In the genomic region with DNA sequence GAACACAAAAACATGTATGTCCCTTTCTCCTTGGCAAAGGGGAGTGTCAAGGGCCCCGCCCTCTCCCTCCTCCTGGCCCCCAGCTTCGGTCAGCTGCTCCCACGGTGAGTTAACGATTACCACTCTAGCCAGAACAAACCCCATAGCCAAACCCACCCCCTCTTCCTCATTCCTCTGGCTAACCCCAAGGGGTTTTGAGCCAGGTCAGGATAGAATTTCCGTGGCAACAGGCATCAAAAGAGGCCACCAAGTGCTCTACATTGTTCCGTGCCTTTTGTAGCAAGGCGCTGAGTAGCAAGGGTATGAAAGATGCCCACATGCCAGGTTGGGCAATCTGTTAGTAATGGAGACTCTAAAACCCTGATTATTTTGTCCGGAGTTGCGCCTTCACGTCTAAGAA, we compare ENCODE assay signal across 8 mouse cellular contexts. TPM values are rescaled to one million over a fixed set of nuclear protein-coding genes. Genes with fewer than 3 reads are reported as not detected.
DNase-seq lines count a peak whose midpoint lies in the region; ATAC-seq and TF ChIP-seq lines count a peak whose summit lies in the region.

No protein-coding gene starts in this region.

- peak overlapping the region; percentile 89 for H3K4me3 ChIP-seq in thymus, adult 2 months (ENCODE audit: control insufficient read depth, insufficient read depth, low read length)
- H3K4me3 ChIP-seq in forebrain, embryonic 11.5 days (ENCODE audit: low read depth, low read length), result peak overlapping the region; percentile 90
- H3K4me3 ChIP-seq in midbrain, embryonic 11.5 days (ENCODE audit: low read depth, low read length), result peak overlapping the region; percentile 94

- H3K4me1 ChIP-seq in thymus, adult 2 months (replicated peaks; ENCODE audit: control insufficient read depth, insufficient read depth, low read length), result peaks cover 22% of the 10 kb centered on the region
- H3K4me1 ChIP-seq in forebrain, embryonic 11.5 days (replicated peaks; ENCODE audit: control insufficient read depth, insufficient read depth, low read length), result peaks cover 8% of the 10 kb centered on the region
- H3K4me1 ChIP-seq in midbrain, embryonic 11.5 days (ENCODE audit: control insufficient read depth, insufficient read depth, low read length), result peaks cover 21% of the 10 kb centered on the region

- H3K27me3 ChIP-seq in thymus, adult 2 months (ENCODE audit: control insufficient read depth, insufficient read depth, low read length), result no peaks in the 10 kb centered on the region
- no peaks in the 10 kb centered on the region for H3K27me3 ChIP-seq in forebrain, embryonic 11.5 days (ENCODE audit: control insufficient read depth, insufficient read depth, low read length)
- H3K27me3 ChIP-seq in midbrain, embryonic 11.5 days (ENCODE audit: control insufficient read depth, insufficient read depth, low read length), result no peaks in the 10 kb centered on the region; the same call in 1 of the 2 replicates

- DNase-seq in thymus, adult 2 months, result peak; percentile 16
- DNase-seq in thymus, postnatal 14 days, result no peak
- DNase-seq in forebrain, embryonic 11.5 days (ENCODE audit: low spot score), result no peak
- peak; percentile 53 to 68 for DNase-seq in heart, postnatal 36 days
- peak; percentile 25 to 31 for DNase-seq in layer of hippocampus, postnatal 36 days
- no peak for DNase-seq in midbrain, embryonic 11.5 days (ENCODE audit: low spot score, missing footprints)
- no peak for DNase-seq in urinary bladder, postnatal 25 days (ENCODE audit: low spot score)

- H3K27ac ChIP-seq in thymus, adult 2 months (ENCODE audit: control insufficient read depth, insufficient read depth, low read length), result no peak overlapping the region
- peak overlapping the region; percentile 91 for H3K27ac ChIP-seq in forebrain, embryonic 11.5 days (ENCODE audit: low read depth, low read length)
- H3K27ac ChIP-seq in midbrain, embryonic 11.5 days (ENCODE audit: low read depth, low read length), result peak overlapping the region; percentile 84

- peak overlapping the region; percentile 82 for H3K4me2 ChIP-seq in forebrain, embryonic 11.5 days (ENCODE audit: low read depth, low read length, severe bottlenecking)
- peak overlapping the region; percentile 72 for H3K4me2 ChIP-seq in midbrain, embryonic 11.5 days

- intact Hi-C loops in heart, postnatal 36 days (cut with DNase I), result loop anchor here (10.0 kb wide), 1 partner anchor 179 kb away; the partner anchor contains the start of gene Arpin

- H3K36me3 ChIP-seq in thymus, adult 2 months (ENCODE audit: control insufficient read depth, insufficient read depth, low read length), result no peaks in the 10 kb centered on the region
- H3K36me3 ChIP-seq in forebrain, embryonic 11.5 days (ENCODE audit: control insufficient read depth, insufficient read depth, low read length), result no peaks in the 10 kb centered on the region; the same call in 1 of the 2 replicates
- no peaks in the 10 kb centered on the region for H3K36me3 ChIP-seq in midbrain, embryonic 11.5 days (ENCODE audit: control insufficient read depth, insufficient read depth, low read length)

- WGBS in thymus, adult 2 months, result 11% methylated on average over 10 of the region's 10 CpGs
- WGBS in forebrain, embryonic 11.5 days, result 11% methylated on average over 10 of the region's 10 CpGs
- 11% methylated on average over 10 of the region's 10 CpGs for WGBS in midbrain, embryonic 11.5 days

- ATAC-seq in forebrain, embryonic 11.5 days (replicated peaks; ENCODE audit: low FRiP score), result no peak
- 0 out of 2 replicates have a peak, but pooled peaks have one; percentile 4 for ATAC-seq in midbrain, embryonic 11.5 days (ENCODE audit: low FRiP score)
- no peak for ATAC-seq in CD4-positive, CD25-positive, alpha-beta regulatory T cell, adult 4 months

- no peak for TF ChIP-seq POLR2A in thymus, adult 2 months (IDR thresholded peaks at IDR 0.05; ENCODE audit: control insufficient read depth, extremely low read depth, insufficient read depth, low read length, poor library complexity)

- no peak for TF ChIP-seq CTCF in thymus, adult 2 months (IDR thresholded peaks at IDR 0.05; ENCODE audit: borderline replicate concordance, control insufficient read depth, extremely low read depth, insufficient read depth, low read length, poor library complexity)

- H3K9me3 ChIP-seq in forebrain, embryonic 11.5 days (ENCODE audit: control insufficient read depth, low read length), result no peaks in the 10 kb centered on the region
- H3K9me3 ChIP-seq in midbrain, embryonic 11.5 days (ENCODE audit: control insufficient read depth, low read length), result no peaks in the 10 kb centered on the region

- peak overlapping the region; percentile 98 for H3K9ac ChIP-seq in forebrain, embryonic 11.5 days (ENCODE audit: low read length)
- H3K9ac ChIP-seq in midbrain, embryonic 11.5 days (ENCODE audit: low read length), result peak overlapping the region; percentile 96

RNA-seq across cellular contexts. Expression of gene Idh2, which starts 1.2 kb away (rescaled TPM):
- 168 and 225 TPM in 2 replicates for polyA plus RNA-seq in thymus, adult 2 months (2012; rRNA removed)
- polyA plus RNA-seq in forebrain, embryonic 11.5 days (2014; fragmentation: Nextera tagmentation; extraction: Ambion mirVana), result 403 and 425 TPM in 2 replicates
- 1,000 to 10,000 TPM; 1,714 to 2,029 TPM for total RNA-seq in heart, postnatal 36 days (2021)
- total RNA-seq in layer of hippocampus, postnatal 36 days (2021), result 10 to 100 TPM; 57.6 to 61.5 TPM
- 349 and 357 TPM in 2 replicates for polyA plus RNA-seq in midbrain, embryonic 11.5 days (2014; fragmentation: Nextera tagmentation; extraction: Ambion mirVana)
- polyA plus RNA-seq in CD4-positive, CD25-positive, alpha-beta regulatory T cell, adult 4 months (2017; shearing (Covaris generic)), result 10 to 100 TPM; 22.4 to 23.9 TPM

Comparison
In these comparisons a context has a peak if more than half of its experiments do, and no peak if none do; other contexts are left out.
1. DNase-seq: peak in thymus, adult 2 months (single experiment), heart, postnatal 36 days (2 of 2) and layer of hippocampus, postnatal 36 days (2 of 2); none in thymus, postnatal 14 days (single experiment), forebrain, embryonic 11.5 days (single experiment), midbrain, embryonic 11.5 days (single experiment) and urinary bladder, postnatal 25 days (single experiment).
2. Peak in every context shown above with its lines, with median percentiles within 50 percentile points of each other: H3K4me3 ChIP-seq.